Mouse (Mus musculus): ENCODE measurements at regions not wholly inside any gene's neighbourhood (a gene's known extent, or its start where the extent isn't known, plus 50 kb on each side); places are given as distances from the start of the nearest gene placed in this dataset.

DNA sequence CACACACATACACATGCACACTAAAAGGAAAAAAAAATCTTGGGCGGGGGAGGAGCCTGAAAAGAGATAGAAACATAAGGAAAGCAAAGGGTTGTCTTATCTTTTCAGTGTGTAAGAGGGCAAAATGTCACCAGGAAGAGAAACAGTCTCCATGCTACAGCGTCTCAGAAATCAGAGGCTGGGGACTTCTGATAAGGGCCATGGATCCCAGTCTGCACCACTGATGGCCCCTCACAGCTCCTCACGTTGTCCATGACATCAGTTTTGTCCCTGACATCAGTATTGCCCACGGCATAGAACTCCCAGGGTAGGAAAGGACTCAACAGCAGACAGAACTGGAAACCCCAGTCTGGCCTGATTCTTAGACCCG, 135.0 kb downstream of the 2410131K14Rik start:
- ATAC-seq (ENCODE audit: low TSS enrichment) = no peak

DNA sequence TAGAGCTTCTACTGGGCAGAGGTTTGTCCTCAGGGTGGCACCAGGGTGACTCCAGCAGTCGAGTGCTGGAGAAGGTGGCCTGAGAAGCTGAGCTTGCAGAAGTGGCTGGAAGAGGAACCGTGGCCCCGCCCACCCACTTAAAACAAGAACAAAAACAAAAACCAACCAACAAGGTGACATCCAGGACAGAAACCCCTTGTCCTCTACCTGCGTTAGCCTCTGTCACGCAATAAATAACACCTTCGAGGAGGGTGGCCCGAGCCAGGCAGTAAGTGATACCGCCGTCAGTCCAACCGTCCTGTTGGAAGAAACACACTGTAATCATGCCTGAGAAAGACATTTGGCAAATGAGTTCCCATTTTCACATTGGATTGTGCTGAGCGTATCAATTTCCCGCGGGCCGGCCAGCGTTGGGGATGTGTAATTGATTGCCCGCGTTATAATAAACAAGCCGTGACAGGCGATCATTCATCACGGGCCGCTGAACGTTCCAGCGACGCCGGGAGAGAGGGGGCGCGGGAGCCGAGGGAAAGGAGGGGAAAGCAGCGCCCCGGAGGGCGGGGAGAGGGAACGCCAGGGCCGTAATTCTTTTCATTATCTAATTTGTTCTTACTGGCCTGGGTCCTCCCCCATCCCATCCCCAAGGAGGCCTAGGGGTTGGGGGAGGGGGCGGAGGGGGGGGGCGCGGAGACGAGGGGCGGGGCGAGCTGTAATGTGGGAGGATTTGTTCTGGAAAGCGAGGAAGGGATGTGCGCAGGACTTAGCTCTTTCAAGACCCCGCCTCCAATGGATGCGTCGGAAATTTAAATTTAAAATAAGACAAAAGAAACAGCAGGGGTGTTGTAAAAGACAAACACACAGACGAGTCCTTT, 135.6 kb downstream of the 2410131K14Rik start:
- peak; percentile 28; the same call in 1 of the 2 replicates for ATAC-seq (ENCODE audit: low TSS enrichment)

DNA sequence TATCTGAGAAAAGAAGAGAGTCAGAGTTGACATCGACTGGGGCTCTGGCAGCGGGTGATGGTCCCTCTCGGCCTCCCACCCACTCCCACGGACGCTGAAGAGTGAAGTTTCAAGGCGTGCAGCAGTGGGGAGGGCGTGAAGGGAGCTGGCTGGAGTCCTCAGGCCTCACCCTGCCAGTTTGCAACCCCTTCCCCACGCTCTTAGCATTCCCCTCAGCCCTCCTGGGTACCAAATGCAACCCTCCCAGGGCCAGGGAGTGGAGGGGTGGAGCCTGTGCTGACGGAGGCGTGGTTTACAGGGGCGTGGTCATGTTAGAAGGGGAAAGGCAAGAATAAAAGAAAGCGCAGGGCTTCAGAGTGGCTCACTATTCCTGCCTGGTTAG, 136.3 kb downstream of the 2410131K14Rik start:
- peak; percentile 53 for ATAC-seq (ENCODE audit: low TSS enrichment)

DNA sequence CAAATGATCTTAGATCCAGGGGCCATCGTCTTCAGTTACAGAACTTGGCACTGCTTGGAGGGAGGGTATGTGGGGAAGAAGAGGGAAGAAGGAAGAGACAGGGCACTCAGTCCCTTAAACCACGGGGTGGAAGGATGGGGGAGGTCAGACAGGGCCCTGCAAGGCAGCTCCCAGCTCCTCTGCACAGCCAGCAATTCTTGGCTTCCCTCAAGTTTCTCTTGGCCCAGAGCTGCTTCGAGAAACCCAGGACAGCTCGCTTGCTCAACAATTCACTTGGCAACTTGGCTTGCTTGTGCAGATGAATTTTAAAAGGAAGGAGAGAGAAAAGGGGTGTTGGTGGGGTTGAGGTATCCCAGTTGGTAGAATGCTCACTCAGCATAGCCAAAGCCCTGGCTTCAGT, 141.1 kb downstream of the 2410131K14Rik start:
- peak; percentile 25; the same call in 1 of the 2 replicates for ATAC-seq (ENCODE audit: low TSS enrichment)

DNA sequence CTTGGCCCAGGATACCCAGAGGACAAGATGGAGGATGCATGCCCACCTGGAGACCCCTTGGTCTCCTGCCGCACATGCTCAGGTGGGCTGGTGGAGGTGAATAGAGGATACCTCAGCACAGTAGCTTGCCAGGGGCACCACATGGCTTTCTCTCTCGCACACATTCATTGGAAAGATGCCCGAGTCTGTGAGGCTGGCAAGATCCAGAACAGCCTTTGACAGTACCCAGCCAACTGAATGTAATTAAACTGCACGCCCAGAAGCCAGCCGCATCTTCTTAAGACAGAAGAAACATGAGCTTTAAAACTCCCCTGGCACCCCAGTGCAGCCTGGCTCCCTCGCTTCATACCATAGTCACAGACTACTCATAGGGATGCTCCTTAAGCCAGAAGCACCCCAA, 143.4 kb downstream of the 2410131K14Rik start:
- ATAC-seq (ENCODE audit: low TSS enrichment) = peak; percentile 80

DNA sequence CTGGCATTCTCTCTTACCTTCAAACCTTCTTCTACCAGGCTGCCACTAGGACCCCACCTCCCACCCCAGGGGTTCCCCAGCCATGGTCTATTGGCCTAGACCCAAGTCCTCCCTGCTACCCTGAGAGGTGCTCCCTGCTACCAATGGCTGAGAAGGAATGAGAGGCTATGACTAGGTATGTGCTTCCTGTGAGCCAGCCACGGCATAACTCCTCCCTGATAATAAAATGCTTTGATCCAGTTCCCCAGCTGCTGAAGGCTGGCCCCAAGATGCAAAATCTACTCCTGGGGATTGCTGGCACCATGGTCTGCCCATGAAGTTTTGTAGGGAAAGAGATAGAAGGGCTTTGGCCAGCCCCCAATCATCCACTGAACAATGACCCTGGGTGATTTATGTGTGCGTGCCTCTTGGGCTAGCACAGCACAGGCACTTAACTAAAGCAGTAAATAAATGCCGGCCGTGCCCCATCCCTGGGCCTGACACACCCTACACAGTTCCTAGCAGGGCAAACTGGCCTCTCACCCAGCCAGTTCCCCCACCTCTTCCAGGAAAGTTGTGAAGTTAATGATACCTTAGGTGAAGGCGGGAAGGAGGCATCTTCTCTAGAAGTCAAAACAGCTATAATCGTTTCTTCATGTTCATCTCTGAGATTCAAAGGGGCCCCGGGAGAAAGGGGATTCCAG, 145.8 kb downstream of the 2410131K14Rik start:
- no peak for ATAC-seq (ENCODE audit: low TSS enrichment)

DNA sequence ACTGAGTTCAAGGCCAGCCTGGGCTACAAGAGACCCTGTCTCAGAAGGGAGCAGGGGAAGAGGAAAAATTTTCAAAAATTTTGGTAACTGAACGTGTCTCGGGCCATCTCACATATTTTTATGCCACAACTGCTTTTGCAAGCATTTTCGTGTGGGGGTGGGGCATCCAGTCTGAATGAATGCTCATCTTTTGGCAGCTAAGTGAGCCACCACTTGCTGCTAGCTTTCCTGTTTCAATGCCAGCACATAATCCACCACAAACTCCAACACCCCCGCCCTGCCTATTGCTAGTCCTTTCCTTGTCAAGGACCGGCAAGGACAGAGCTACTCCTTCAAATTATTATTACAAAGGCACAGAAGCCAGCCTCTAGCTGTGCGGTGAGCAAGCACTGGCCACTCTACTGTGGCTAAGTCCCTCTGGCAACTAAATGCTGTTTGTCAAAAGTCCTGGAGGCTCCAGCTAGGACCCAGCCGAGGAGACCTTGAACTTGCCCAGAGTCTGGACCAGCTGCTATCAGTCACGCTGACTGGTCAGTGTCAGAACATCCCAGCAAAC, 148.0 kb downstream of the 2410131K14Rik start:
- ATAC-seq (ENCODE audit: low TSS enrichment) = no peak

DNA sequence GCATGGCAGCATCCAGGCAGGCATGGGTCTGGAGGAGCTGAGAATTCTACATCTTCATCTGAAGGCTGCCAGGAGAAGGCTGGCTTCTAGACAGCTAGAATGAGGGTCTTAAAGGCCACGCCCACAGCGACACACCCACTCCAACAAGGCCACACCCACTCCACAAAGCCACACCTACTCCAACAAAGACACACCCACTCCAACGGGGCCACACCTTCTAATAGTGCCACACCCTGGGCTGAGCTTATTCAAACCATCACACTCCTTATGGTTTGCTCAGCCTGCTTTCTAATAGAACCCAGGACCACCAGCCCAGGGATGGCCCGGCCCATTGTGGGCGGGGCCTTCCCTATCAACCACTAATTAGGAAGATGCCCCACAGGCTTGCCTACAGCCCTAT, 149.0 kb downstream of the 2410131K14Rik start:
- no peak for ATAC-seq (ENCODE audit: low TSS enrichment)

DNA sequence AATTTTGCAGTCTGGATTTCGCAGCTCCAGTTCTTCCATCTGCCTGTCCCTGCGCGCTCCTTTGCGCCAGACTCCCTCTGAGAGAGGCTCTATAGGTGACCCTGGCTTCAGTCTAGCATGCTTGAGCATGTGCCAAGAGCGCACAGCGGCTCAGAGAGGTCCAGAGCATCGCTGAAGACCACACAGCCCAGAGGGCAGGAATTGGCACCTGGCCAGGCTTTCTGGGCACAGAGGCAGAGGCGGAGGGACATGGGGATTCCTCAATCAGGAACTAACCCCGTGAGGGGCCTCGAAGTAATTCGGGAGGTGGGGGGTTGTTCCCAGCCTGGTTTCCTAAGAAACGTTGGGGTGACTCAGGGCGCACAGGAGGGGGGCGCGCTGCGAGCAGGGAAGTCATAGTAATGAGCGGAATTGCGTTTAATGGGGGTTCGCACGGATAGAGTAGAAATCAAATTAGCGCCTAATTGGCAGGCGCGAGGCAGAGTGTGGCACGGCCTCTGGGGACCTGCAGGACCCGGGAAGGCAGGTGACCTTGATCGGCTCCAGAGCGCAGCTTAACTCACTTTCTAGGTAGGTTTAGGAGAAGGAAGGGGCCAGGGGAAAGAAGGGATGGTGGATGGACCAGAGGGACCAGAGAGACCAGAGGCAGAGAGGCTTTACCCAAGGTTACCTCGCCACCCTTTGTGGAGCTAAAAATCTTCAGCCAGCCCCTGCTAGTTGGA, 151.1 kb downstream of the 2410131K14Rik start:
- peak; percentile 55; the same call in 1 of the 2 replicates for ATAC-seq (ENCODE audit: low TSS enrichment)

DNA sequence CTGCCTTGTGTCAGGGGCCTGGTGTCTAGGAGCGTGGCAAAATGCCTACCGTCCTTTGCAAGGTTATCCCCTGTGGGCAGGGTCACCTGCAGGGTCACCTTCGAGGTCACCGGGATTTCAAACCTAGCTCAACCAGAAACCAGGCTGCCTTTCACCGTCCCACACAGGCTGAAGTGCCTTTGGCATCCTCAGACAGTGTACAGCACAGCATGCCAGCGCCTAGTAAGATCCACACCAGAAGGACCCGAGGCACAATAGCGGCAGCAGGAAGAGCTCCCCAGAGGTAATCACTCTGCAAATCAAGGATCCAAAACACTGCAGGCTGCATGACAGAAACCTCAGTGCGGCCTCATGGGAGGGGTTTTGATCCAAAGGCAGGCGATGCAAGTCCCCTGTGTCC, 155.9 kb downstream of the 2410131K14Rik start:
- ATAC-seq (ENCODE audit: low TSS enrichment) = no peak

DNA sequence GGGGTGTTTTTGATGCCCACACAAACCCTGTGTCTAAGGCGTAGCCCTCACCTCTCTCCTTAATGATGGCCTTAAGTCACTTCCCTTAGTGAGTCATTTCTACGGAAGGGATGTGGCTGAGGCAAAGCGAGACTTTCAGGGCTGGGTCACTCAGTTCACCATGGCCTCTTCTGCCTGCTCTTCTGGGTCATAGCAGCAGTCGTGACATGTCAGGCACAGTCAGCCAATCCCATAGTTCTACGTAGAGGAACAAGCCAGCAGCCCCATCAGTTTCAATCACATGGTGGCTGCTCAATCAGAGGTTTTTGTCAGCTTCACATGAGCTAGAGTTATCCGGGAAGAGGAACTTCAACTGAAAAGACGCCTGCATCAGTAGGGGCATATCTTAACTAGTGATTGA, 156.1 kb upstream of the Med13l start:
- 0 out of 2 replicates have a peak, but pooled peaks have one; percentile 23 for ATAC-seq (ENCODE audit: low TSS enrichment)

DNA sequence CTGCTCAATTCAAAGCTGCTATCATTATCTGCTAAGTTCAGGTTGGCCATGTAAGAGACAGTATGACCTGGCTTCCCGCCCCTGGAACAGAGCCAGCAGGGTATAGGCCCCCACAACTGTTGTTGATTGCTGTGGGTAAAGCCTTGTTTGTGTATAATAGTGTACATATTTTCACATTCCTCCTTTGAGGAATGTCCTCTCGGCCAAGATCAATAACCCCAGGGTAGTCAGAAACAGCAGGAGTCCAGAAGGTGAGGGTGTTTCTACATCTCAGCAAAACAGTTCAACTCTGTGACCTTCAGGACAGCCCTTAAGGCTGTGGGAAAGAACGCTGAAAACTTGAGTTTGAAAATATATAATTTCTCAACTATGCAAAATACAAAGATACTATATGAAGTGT, 155.1 kb upstream of the Med13l start:
- no peak for ATAC-seq (ENCODE audit: low TSS enrichment)

DNA sequence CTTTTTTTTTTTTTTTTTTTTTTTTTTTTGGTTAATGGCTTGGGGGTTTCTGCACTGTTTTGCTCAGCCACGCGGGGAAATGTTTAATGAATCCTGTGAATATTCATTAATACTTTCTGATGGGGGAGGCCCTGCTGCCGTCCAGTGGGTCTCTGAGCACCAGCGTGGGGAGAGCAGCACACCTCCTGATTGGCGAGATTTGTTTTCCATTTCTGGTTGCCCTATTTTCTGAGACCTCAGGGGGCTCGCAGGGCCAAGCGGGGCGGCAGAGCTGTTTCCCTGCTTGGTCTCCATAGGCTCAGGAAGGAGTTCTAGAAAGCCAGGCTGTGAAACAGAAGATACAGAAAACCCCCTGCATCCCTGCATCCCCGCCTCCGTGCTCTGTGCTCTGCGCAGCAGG, 153.0 kb upstream of the Med13l start:
- no peak for ATAC-seq (ENCODE audit: low TSS enrichment)

DNA sequence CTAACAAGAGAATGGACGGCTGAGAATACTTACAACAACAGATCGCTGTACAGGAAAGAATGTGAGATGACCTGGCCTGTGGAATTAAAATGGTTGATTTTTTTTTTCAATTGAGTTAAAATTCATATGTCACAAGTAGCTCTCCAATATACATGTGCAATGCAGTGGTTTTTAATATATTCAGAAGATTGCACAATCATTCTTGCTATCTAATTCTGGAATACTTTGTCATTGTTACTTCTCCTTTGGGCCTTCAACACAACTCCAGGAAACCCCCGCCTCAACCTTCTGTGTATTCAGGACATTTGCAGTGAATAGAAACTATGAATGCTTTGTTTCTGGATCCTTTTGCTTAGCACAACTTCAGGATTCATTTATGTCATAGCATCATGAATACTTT, 152.5 kb upstream of the Med13l start:
- ATAC-seq (ENCODE audit: low TSS enrichment) = no peak

DNA sequence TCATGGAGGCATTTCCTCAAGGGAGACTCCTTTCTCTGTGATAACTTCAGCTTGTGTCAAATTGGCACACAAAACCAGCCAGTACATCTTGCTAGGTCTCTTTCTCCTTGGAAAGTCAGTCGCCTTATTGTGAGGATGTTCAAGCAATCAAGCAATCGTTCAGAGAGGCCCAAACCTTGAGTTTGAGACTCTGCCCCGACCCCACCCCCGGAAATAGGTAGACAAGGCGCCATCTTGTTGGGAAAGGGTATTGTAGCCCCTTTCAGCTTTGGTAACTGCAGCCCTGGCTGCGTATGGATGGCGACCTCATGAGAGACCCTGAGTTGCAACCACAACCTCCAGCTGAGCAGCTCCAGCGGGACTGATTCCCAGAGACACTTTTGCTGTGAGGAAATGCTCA, 151.7 kb upstream of the Med13l start:
- no peak for ATAC-seq (ENCODE audit: low TSS enrichment)

DNA sequence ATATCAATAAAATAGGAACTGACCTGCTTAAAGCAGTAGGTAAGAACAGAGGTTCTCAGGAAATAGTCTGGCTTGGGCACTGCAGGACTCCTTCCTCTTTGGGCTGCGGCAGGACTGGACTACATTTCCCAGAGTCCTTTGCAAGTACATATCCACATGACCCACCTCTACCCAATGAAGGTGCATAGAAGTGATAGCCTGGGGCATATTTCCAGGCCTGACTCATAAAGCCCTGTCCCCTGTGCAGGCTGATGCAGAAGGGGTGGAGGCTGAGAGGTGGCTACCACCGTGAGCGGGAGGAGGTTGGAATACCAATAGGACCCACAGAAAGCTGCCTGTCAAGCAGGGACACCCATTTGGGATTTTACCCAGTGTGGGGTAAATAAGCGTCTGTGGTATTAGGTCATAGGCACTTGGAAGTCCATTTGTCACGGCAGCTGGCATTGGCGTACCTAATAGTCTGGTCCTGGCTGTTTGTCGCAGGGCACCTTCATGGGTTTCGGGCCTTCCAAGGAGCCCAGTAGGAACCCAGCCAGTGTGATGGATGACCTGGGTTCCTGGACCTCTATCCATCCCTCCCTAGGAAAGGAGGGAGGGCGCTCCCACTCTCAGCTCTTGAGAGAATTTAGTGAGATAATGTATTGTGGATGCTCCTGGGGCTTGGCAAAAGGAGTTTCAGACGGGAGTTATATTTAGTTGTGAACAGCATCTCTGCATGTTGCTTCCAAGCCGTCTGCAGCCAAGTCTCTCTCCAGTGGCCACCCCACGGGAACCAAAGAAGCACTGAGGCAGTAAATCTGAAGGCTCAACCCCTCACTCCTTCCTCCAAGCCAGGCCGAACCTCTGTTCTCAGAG, 146.8 kb upstream of the Med13l start:
- ATAC-seq (ENCODE audit: low TSS enrichment) = peak; percentile 94

DNA sequence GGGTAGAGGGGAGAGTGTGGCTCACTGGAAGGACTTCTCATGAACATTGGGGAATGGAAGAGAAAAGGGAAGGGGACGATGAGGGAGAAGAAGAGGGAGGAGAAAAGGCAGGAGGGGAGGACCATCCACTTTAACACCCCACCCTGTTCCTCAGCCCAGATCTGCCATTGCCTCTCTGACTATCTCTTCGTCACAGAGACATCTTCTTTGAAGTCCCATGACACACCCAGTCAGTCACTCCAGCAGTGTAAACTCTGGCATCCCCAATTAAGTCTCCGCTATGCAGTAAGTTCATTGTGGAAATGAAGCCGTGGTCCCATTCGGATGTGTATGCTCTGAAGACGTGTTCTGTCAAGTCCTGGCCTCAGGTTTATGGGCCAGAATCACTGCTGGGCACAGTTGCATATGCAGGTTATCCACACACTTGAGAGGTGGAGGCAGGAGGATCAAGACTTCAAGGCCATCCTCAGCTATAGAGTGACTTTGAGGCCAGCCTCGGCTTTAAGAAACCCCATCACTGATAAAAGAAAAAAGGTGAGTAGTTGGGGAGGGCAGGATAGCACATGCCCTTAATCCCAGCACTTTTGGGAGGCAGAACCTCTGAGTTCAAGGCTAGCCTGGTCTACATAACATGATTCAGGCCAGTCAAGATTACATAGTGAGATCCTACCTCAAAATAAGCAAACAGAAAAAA, 141.0 kb upstream of the Med13l start:
- no peak for ATAC-seq (ENCODE audit: low TSS enrichment)

DNA sequence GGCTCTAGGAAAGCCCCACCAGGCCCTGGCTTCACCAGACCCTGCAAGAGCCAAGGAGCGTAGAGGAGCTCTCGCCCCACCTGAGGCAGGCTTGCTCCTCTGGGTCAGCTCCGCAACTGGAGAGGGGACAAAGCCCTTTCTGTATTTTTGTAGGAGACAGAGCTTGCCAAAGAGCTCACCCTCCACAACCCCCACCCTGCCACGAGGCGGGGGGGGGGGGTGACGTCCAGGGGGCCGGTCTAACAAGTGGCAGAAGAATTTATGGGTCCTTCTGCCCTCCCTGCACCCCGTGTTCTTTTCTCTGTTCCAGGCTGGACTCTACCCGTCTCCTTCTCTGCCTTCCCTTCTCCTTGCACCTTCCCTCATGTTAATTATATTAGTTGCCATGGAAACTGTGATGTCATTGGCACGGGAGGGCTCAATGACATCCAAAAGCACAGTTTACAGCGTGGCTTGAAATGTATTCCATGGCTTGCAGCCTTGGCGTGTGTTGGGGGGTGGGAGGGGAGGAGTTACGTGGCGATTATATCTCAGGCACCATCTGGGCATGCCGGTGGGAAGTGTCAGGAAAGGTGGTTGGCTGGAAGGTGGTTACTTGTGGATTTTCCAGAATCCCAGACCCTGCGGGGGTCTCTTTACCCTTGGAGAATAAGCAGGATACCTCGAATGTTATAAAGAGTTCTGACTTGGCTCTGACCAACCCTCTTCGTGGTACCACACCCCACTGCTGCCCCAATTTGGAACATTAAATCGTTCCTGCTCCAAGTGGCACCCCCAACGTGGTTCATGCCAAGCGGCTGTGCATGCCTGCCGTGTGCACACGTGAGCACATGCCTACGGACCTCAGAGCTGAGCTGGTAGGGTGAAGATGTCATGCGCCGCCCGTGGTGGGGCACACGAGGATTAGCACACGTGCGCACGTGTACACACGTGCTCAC, 138.3 kb upstream of the Med13l start:
- ATAC-seq (ENCODE audit: low TSS enrichment) = peak; percentile 72

DNA sequence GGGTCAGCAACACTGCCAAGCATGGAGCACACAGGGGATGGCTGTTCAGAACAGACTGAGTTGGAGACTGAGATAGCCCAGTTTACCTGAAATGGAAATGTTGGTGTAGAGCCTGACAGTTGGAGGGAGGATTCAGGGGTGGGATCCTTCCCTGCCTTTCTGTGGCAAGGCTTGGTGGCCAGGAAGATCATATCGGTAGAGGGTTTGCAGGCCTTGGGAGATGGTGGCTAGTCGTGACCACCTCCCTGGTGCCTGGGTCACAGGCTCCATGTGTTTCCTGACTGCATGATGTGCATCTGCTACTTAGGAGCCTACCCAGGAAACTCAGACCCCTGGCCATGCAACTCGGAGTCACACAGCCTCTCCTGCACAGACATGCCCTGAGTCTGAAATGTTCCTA, 136.3 kb upstream of the Med13l start:
- ATAC-seq (ENCODE audit: low TSS enrichment) = no peak
